Mouse (Mus musculus) neutrophil, adult 5-6 weeks (primary cell): ENCODE measurements around the gene Prkx. TPM values are rescaled to one million over a fixed set of nuclear protein-coding genes. Genes with fewer than 3 reads are reported as not detected.

Source experiments
- ATAC-seq: fragments of 151-379, 151-347 bp; 2 replicates; pipeline ENCODE4 v1.8.0; 2017; ENCODE audit warnings: mild to moderate bottlenecking, moderate TSS enrichment; ENCODE audit not compliant: insufficient number of reproducible peaks, poor library complexity, low FRiP score, severe bottlenecking; ENCODE audit errors: extremely low read depth
- total RNA-seq: library from RNA; stranded (forward); fragments of 200-1000 nt; gene quantifications from 2 replicates; pipeline ENCODE4 v1.2.3, GENCODE M21; 2017

Prkx gene
- 22.0 and 22.6 TPM in 2 replicates for total RNA-seq

GRCm38 (mm10) chrX:77796238-77796835, at the start of gene Prkx:
Gene Prkx (minus strand): TSS chrX:77796278.
- peak; percentile 20; the same call in 1 of the 2 replicates for ATAC-seq

GRCm38 (mm10) chrX:77812031-77812430, 16.0 kb upstream of the Prkx start:
- no peak for ATAC-seq

- peak; percentile 53; the same call in 1 of the 2 replicates for ATAC-seq
Measured at GRCm38 (mm10) chrX:77810608-77811206, 14.6 kb upstream of the Prkx start.

- peak; percentile 74; the same call in 1 of the 2 replicates for ATAC-seq
Measured at GRCm38 (mm10) chrX:77808602-77809001, 12.5 kb upstream of the Prkx start.

- no peak for ATAC-seq
Measured at GRCm38 (mm10) chrX:77802293-77802692, 6.2 kb upstream of the Prkx start.

- no peak for ATAC-seq
Measured at GRCm38 (mm10) chrX:77801543-77801942, 5.5 kb upstream of the Prkx start.

- no peak for ATAC-seq
Measured at GRCm38 (mm10) chrX:77799554-77799953, 3.5 kb upstream of the Prkx start.

- ATAC-seq: no peak
Measured at GRCm38 (mm10) chrX:77797801-77798200, 1.7 kb upstream of the Prkx start.

- ATAC-seq: no peak
Measured at GRCm38 (mm10) chrX:77796916-77797315, 838 bp upstream of the Prkx start.

- peak; percentile 97 for ATAC-seq
Measured at GRCm38 (mm10) chrX:77795858-77796174, 262 bp downstream of the Prkx start.

GRCm38 (mm10) chrX:77794962-77795857, 868 bp downstream of the Prkx start:
- peak; percentile 24; the same call in 1 of the 2 replicates for ATAC-seq

GRCm38 (mm10) chrX:77788675-77789074, 7.4 kb downstream of the Prkx start:
- ATAC-seq: no peak

- no peak for ATAC-seq
Measured at GRCm38 (mm10) chrX:77786354-77786753, 9.7 kb downstream of the Prkx start.

GRCm38 (mm10) chrX:77777822-77778221, 18.3 kb downstream of the Prkx start:
- peak; percentile 41; the same call in 1 of the 2 replicates for ATAC-seq

- no peak for ATAC-seq
Measured at GRCm38 (mm10) chrX:77765153-77765552, 30.9 kb downstream of the Prkx start.

GRCm38 (mm10) chrX:77744260-77744659, 51.8 kb downstream of the Prkx start:
- 0 out of 2 replicates have a peak, but pooled peaks have one; percentile 36 for ATAC-seq

- peak; percentile 53; the same call in 1 of the 2 replicates for ATAC-seq
Measured at GRCm38 (mm10) chrX:77741383-77741782, 54.7 kb downstream of the Prkx start.

GRCm38 (mm10) chrX:77733930-77734536, 62.0 kb downstream of the Prkx start:
- no peak for ATAC-seq

- no peak for ATAC-seq
Measured at GRCm38 (mm10) chrX:77720298-77720697, 75.8 kb downstream of the Prkx start.
